Mouse (Mus musculus) CH12.LX (cell line): ENCODE results near the gene Tox2. TPM values are rescaled to one million over a fixed set of nuclear protein-coding genes. Genes with fewer than 3 reads are reported as not detected.

Source experiments
- DNase-seq: peaks from one replicate; pipeline ENCODE4 v3.0.0-alpha.2; 2013; ENCODE audit errors: extremely low read depth
- H3K27ac ChIP-seq: 2 replicates; pipeline ENCODE4 v1.5.1; 2012; ENCODE audit warnings: low read depth, mild to moderate bottlenecking, control low read depth, moderate library complexity; ENCODE audit not compliant: insufficient read depth
- H3K27me3 ChIP-seq: replicated peaks from 2 replicates; pipeline ENCODE3; 2012; ENCODE audit warnings: inconsistent platforms
- H3K36me3 ChIP-seq, 2 experiments: replicated peaks in 1 of 2; 2 replicates each; pipeline versions ENCODE3 to v1.6.1; 2012; ENCODE audit warnings: inconsistent platforms in 1 of 2, low read length in 1 of 2, mild to moderate bottlenecking in 1 of 2, mixed read lengths in 1 of 2, moderate library complexity in 1 of 2; ENCODE audit not compliant: control insufficient read depth in 1 of 2, insufficient read depth in 1 of 2
- H3K4me1 ChIP-seq, 2 experiments: 2 replicates each; pipeline ENCODE4 v1.6.1; 2012; ENCODE audit warnings: inconsistent platforms in 1 of 2, moderate library complexity in 1 of 2; ENCODE audit not compliant: insufficient read depth in 2 of 2, control insufficient read depth in 1 of 2
- H3K4me2 ChIP-seq: 2 replicates; pipeline ENCODE4 v1.6.1; 2012; ENCODE audit warnings: low read depth, mild to moderate bottlenecking, control low read depth; ENCODE audit not compliant: poor library complexity, insufficient read depth, severe bottlenecking
- H3K4me3 ChIP-seq, 3 experiments: fragments of 150-350 bp in 1 of 3; sonication (generic) in 1 of 3; replicated peaks in 1 of 3; 2 replicates each; pipeline versions ENCODE3 to v1.5.1; 2011 to 2012; ENCODE audit warnings: low read depth in 2 of 3, low read length in 2 of 3, mild to moderate bottlenecking in 2 of 3, moderate library complexity in 2 of 3, control low read depth in 1 of 3, improper control_type of control experiment in 1 of 3, inconsistent platforms in 1 of 3, mixed read lengths in 1 of 3; ENCODE audit not compliant: poor library complexity in 1 of 3
- H3K79me2 ChIP-seq: replicated peaks from 2 replicates; pipeline ENCODE4 v1.6.1; 2012; ENCODE audit warnings: mild to moderate bottlenecking, moderate library complexity; ENCODE audit not compliant: control insufficient read depth, poor library complexity, insufficient read depth, severe bottlenecking; ENCODE audit errors: extremely low read depth
- H3K9ac ChIP-seq: 2 replicates; pipeline ENCODE4 v1.6.1; 2012; ENCODE audit warnings: low read depth, mild to moderate bottlenecking, control low read depth, moderate library complexity; ENCODE audit not compliant: insufficient read depth
- H3K9me3 ChIP-seq: replicated peaks from 2 replicates; pipeline ENCODE3; 2012; ENCODE audit warnings: low read length, inconsistent platforms, mixed read lengths
- BHLHE40 ChIP-seq: IDR thresholded peaks from 2 replicates; pipeline ENCODE4 v1.6.1; 2011; ENCODE audit warnings: mild to moderate bottlenecking, low read depth, low read length, improper control_type of control experiment
- CHD1 ChIP-seq: IDR thresholded peaks from 2 replicates; pipeline ENCODE4 v1.6.1; 2012; ENCODE audit warnings: low read depth, low read length, improper control_type of control experiment, inconsistent platforms
- CHD2 ChIP-seq: IDR thresholded peaks from 2 replicates; pipeline ENCODE4 v1.6.1; 2011; ENCODE audit warnings: low read length, improper control_type of control experiment
- CTCF ChIP-seq, 2 experiments: IDR thresholded peaks in 1 of 2; conservative IDR thresholded peaks in 1 of 2; 2 replicates each; pipeline ENCODE4 v1.5.1; 2011 to 2012; ENCODE audit warnings: low read depth in 2 of 2, low read length in 2 of 2, improper control_type of control experiment in 1 of 2, inconsistent platforms in 1 of 2, mild to moderate bottlenecking in 1 of 2, moderate library complexity in 1 of 2
- E2F4 ChIP-seq: IDR thresholded peaks from 2 replicates; pipeline ENCODE4 v1.6.1; 2011; ENCODE audit warnings: low read depth, low read length, improper control_type of control experiment; ENCODE audit not compliant: insufficient replicate concordance
- EP300 ChIP-seq: IDR thresholded peaks from 2 replicates; pipeline ENCODE4 v1.6.1; 2011; ENCODE audit warnings: low read length, improper control_type of control experiment
- HCFC1 ChIP-seq: IDR thresholded peaks from 2 replicates; pipeline ENCODE4 v1.6.1; 2012; ENCODE audit warnings: low read depth, mild to moderate bottlenecking, inconsistent platforms, low read length, improper control_type of control experiment
- JUND ChIP-seq: conservative IDR thresholded peaks from 2 replicates; pipeline ENCODE4 v1.6.1; 2011; ENCODE audit warnings: low read depth, low read length, improper control_type of control experiment
- KAT2A ChIP-seq: IDR thresholded peaks from 2 replicates; pipeline ENCODE4 v1.6.1; 2012; ENCODE audit warnings: low read length, improper control_type of control experiment, inconsistent platforms; ENCODE audit not compliant: insufficient replicate concordance
- MAFK ChIP-seq: IDR thresholded peaks from 2 replicates; pipeline ENCODE4 v1.6.1; 2011; ENCODE audit warnings: low read length, improper control_type of control experiment; ENCODE audit not compliant: insufficient replicate concordance
- MAX ChIP-seq: IDR thresholded peaks from 2 replicates; pipeline ENCODE4 v1.6.1; 2011; ENCODE audit warnings: low read length, improper control_type of control experiment
- MEF2A ChIP-seq: IDR thresholded peaks from 2 replicates; pipeline ENCODE4 v1.6.1; 2014; ENCODE audit warnings: low read depth, mild to moderate bottlenecking, inconsistent platforms, low read length, improper control_type of control experiment, borderline replicate concordance
- MXI1 ChIP-seq: IDR thresholded peaks from 2 replicates; pipeline ENCODE4 v1.6.1; 2011; ENCODE audit warnings: mild to moderate bottlenecking, low read depth, low read length, improper control_type of control experiment
- NELFE ChIP-seq: IDR thresholded peaks from 2 replicates; pipeline ENCODE4 v1.6.1; 2011; ENCODE audit warnings: low read depth, low read length, improper control_type of control experiment
- NRF1 ChIP-seq: IDR thresholded peaks from 2 replicates; pipeline ENCODE4 v1.6.1; 2014; ENCODE audit warnings: low read depth, mild to moderate bottlenecking, inconsistent platforms, low read length, improper control_type of control experiment, moderate library complexity
- PAX5 ChIP-seq: IDR thresholded peaks from 2 replicates; pipeline ENCODE4 v1.6.1; 2012; ENCODE audit warnings: low read length, inconsistent platforms, mixed read lengths
- POLR2A ChIP-seq: IDR thresholded peaks from 2 replicates; pipeline ENCODE4 v1.6.1; 2011; ENCODE audit warnings: low read depth, mild to moderate bottlenecking, improper control_type of control experiment, low read length
- POLR2AphosphoS2 ChIP-seq: IDR thresholded peaks from 2 replicates; pipeline ENCODE4 v1.6.1; 2011; ENCODE audit warnings: low read depth, low read length, improper control_type of control experiment
- RAD21 ChIP-seq: IDR thresholded peaks from 2 replicates; pipeline ENCODE4 v1.6.1; 2011; ENCODE audit warnings: low read depth, mild to moderate bottlenecking, low read length, improper control_type of control experiment, moderate library complexity
- RCOR1 ChIP-seq: conservative IDR thresholded peaks from 2 replicates; pipeline ENCODE4 v1.6.1; 2012; ENCODE audit warnings: low read depth, mild to moderate bottlenecking, inconsistent platforms, low read length, improper control_type of control experiment
- SMC3 ChIP-seq: IDR thresholded peaks from 2 replicates; pipeline ENCODE4 v1.6.1; 2011; ENCODE audit warnings: low read depth, low read length, improper control_type of control experiment
- TBP ChIP-seq: conservative IDR thresholded peaks from 2 replicates; pipeline ENCODE4 v1.6.1; 2011; ENCODE audit warnings: low read depth, low read length, improper control_type of control experiment
- USF1 ChIP-seq: IDR thresholded peaks from 2 replicates; pipeline ENCODE4 v1.6.1; 2014; ENCODE audit warnings: low read depth, mild to moderate bottlenecking, inconsistent platforms, low read length, improper control_type of control experiment
- USF2 ChIP-seq: conservative IDR thresholded peaks from 2 replicates; pipeline ENCODE4 v1.6.1; 2011; ENCODE audit warnings: low read depth, low read length, improper control_type of control experiment
- ZC3H11A ChIP-seq: IDR thresholded peaks from 2 replicates; pipeline ENCODE4 v1.6.1; 2012; ENCODE audit warnings: low read depth, mild to moderate bottlenecking, inconsistent platforms, low read length, improper control_type of control experiment
- ZKSCAN1 ChIP-seq: IDR thresholded peaks from 2 replicates; pipeline ENCODE4 v1.6.1; 2012; ENCODE audit warnings: low read depth, inconsistent platforms, low read length, improper control_type of control experiment, borderline replicate concordance
- ZMIZ1 ChIP-seq: IDR thresholded peaks from 2 replicates; pipeline ENCODE4 v1.6.1; 2012; ENCODE audit warnings: low read depth, mild to moderate bottlenecking, inconsistent platforms, low read length, improper control_type of control experiment
- dilution Hi-C: fragments of 300-500 bp; cut with MboI; formaldehyde crosslinking; loops from 2 replicates; pipeline ENCODE4 v1.14.3; 2020; ENCODE audit warnings: low sequenced_read_pairs; ENCODE audit not compliant: extremely low pct_unique_long_range_greater_than_20kb, extremely low pct_ligation_motif_present
- in situ Hi-C: fragments of 300-500 bp; cut with MboI; formaldehyde crosslinking; loops from 3 replicates; pipeline ENCODE4 v1.14.3; 2019; ENCODE audit warnings: low sequenced_read_pairs, low pct_ligation_motif_present, low pct_unique_long_range_greater_than_20kb, mixed read lengths
- polyA plus RNA-seq: library from polyadenylated mRNA; unstranded; fragments of >175 nt; gene quantifications from 2 replicates; pipeline ENCODE4 v1.2.1, GENCODE M21; 2012; ENCODE audit warnings: low read depth; ENCODE audit not compliant: insufficient read length
- total RNA-seq, 2 experiments: library from RNA; depleted of rRNA; stranded (reverse); fragments of 300-350 nt in 1 of 2; fragments of >200 nt in 1 of 2; gene quantifications; 2 replicates each; pipeline ENCODE4 v1.2.3; 2012 to 2014

The Tox2 gene
- total and polyA plus RNA-seq, 3 experiments = not detected

GRCm38 (mm10) chr2:163241867-163242266, 38.9 kb downstream of the Tox2 start:
- no peaks in the 10 kb centered on the region for H3K9me3 ChIP-seq
- H3K79me2 ChIP-seq = no peaks in the 10 kb centered on the region
- DNase-seq = no peak
- in situ Hi-C loops = no loop called here
- H3K27ac ChIP-seq = no peak overlapping the region
- no peaks in the 10 kb centered on the region for H3K36me3 ChIP-seq
- H3K9ac ChIP-seq = no peak overlapping the region
- H3K27me3 ChIP-seq = peaks cover 95% of the 10 kb centered on the region
- H3K4me1 ChIP-seq = no peaks in the 10 kb centered on the region
- no peak overlapping the region for H3K4me2 ChIP-seq
- H3K4me3 ChIP-seq = no peak overlapping the region
- dilution Hi-C loops = no loop called here
- no peak for TF ChIP-seq HCFC1
- TF ChIP-seq PAX5 = no peak
- TF ChIP-seq CHD2 = no peak
- TF ChIP-seq EP300 = no peak
- TF ChIP-seq MEF2A = no peak
- no peak for TF ChIP-seq KAT2A
- TF ChIP-seq TBP = no peak
- TF ChIP-seq USF2 = no peak
- no peak for TF ChIP-seq ZKSCAN1
- no peak for TF ChIP-seq E2F4
- TF ChIP-seq RCOR1 = no peak
- no peak for TF ChIP-seq POLR2AphosphoS2
- no peak for TF ChIP-seq CHD1
- no peak for TF ChIP-seq POLR2A
- no peak for TF ChIP-seq CTCF (conservative IDR thresholded peaks at IDR 0.05 in 1 of 2, IDR thresholded peaks at IDR 0.05 in 1 of 2; ENCODE audit: low read depth in 2 of 2, low read length in 2 of 2)
- TF ChIP-seq USF1 = no peak
- TF ChIP-seq SMC3 = no peak
- TF ChIP-seq JUND = no peak
- no peak for TF ChIP-seq MXI1
- no peak for TF ChIP-seq NELFE

DNA sequence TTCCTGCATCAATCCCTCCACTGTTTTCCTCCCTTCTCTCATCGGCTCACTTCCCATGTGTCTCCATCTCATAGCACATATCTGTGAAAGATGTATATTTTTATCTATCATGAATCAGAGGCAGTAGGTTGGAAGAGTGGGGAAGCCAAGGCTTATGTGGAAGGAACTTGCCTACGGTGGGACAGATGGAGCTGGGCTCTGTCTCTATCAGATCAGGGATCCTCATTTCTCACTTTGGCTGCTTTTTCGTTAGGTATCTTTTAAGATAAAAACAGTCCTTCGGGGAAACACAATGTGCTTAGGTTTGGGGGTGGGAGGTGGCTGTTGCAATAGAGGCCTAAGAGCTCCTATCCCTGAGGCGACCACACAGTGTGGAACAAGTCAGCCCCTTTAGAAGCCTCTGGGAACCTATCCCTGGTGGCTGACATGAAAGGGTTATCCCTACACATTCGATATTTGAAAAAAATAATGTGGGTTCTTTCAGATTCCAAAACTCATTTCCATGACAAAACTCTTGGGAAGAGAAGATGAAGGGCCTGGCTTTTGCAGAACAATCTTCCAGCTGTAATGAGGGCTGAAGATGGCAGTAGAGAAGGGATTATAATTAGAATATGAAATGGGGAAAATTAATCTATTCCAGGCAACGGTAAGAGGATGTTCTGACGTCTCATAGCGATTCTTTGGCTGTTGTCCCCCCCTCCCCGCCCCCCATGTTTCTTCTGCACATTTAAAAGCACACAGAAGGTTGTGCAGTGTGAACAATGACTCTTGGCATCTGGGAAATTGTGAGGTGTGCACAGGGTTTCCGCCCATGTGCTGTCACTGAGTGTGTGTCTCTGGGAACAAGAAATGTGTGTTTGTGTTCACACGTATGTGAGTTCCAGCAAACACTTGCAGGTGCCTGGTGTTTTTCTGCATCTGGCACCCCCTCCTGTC, 41.3 kb downstream of the Tox2 start:
- Histone ChIP-seq H3K4me3 (no peak overlapping the region), H3K27ac (no peak overlapping the region), H3K36me3 (no peaks in the 10 kb centered on the region), H3K79me2 (no peaks in the 10 kb centered on the region), H3K27me3 (peaks cover 95% of the 10 kb centered on the region), H3K4me2 (no peak overlapping the region), H3K9me3 (no peaks in the 10 kb centered on the region), H3K4me1 (no peaks in the 10 kb centered on the region), H3K9ac (no peak overlapping the region)
- in situ Hi-C loops = no loop called here
- dilution Hi-C loops = no loop called here
- TF ChIP-seq MAFK = no peak
- no peak for TF ChIP-seq RAD21
- no peak for TF ChIP-seq ZC3H11A
- no peak for TF ChIP-seq NRF1
- no peak for TF ChIP-seq ZMIZ1
- TF ChIP-seq MEF2A = no peak
- no peak for TF ChIP-seq BHLHE40
- TF ChIP-seq MXI1 = no peak
- TF ChIP-seq CHD1 = no peak
- TF ChIP-seq TBP = no peak
- no peak for TF ChIP-seq MAX
- no peak for DNase-seq
